Mouse (Mus musculus) CH12F3 (cell line): Measurements from ENCODE around the gene Vsig8.

ENCODE experiments used
- in situ Hi-C: fragments of 300-500 bp; cut with MboI; formaldehyde crosslinking; loops from 2 replicates; pipeline ENCODE4 v1.14.3; 2020; ENCODE audit warnings: low sequenced_read_pairs

Gene Vsig8

GRCm38 (mm10) chr1:172585612-172586567 lies 30.2 kb downstream of the Vsig8 start:
- in situ Hi-C loops: no loop called here

- in situ Hi-C loops: no loop called here
These were observed 34.6 kb downstream of the Vsig8 start, which contains the start of gene Slamf8 for GRCm38 (mm10) chr1:172590385-172590784. TSS of gene Slamf8 (minus strand) at chr1:172590568.

GRCm38 (mm10) chr1:172593321-172593720 lies 37.6 kb downstream of the Vsig8 start:
- in situ Hi-C loops: no loop called here

GRCm38 (mm10) chr1:172593956-172594355 lies 38.2 kb downstream of the Vsig8 start:
- in situ Hi-C loops: no loop called here

- in situ Hi-C loops: no loop called here
These were observed 38.8 kb downstream of the Vsig8 start for GRCm38 (mm10) chr1:172594495-172594894.

GRCm38 (mm10) chr1:172602326-172602725 lies 46.6 kb downstream of the Vsig8 start, which contains the start of gene Fcrl6:
TSS of gene Fcrl6 (minus strand) at chr1:172602551.
- in situ Hi-C loops: no loop called here

GRCm38 (mm10) chr1:172611304-172611703 lies 55.6 kb downstream of the Vsig8 start:
- in situ Hi-C loops: no loop called here

- in situ Hi-C loops: no loop called here
These were observed 57.0 kb downstream of the Vsig8 start for GRCm38 (mm10) chr1:172612745-172613144.
